In the genomic region with DNA sequence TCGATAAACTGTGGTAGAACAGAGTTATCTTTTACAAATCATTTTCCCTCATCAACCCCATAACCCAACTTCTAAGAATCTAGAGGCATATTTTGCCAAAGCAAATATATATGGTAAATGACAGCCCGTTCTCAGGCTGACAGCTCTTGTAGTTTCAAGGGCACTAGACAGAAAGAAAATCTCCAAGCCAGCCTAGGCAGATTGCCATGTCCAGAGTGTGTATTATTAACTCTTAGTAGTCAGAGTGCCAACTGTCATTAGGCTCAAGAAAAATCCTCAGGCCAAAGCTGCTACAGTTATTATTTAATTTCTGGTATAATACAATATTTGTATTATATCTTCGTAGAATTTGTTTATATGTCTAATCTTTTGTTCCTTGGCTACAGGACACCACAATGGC, we compare ENCODE assay signal across 24 mouse cellular contexts. TPM values are rescaled to one million over a fixed set of nuclear protein-coding genes. Genes with fewer than 3 reads are reported as not detected.
A peak's percentile ranks its signal among the peaks of the same experiment; 100 is the strongest.
DNase-seq lines count a peak whose midpoint lies in the region; TF ChIP-seq lines count a peak whose summit lies in the region.
"Had no signal": no experiment of that assay in that cellular context is flagged by ENCODE, and none has a peak within 500 bp of the region (broad histone marks: within the 10 kb centered on the region; RNA-seq: fewer than 3 reads in every experiment).

No protein-coding gene starts in this region.

- no peak for TF ChIP-seq EP300 in heart, adult 2 months (IDR thresholded peaks at IDR 0.05; ENCODE audit: insufficient read depth, low read depth, low read length)

- H3K4me1 ChIP-seq in heart, adult 2 months (ENCODE audit: control insufficient read depth, insufficient read depth, low read length) = no peaks in the 10 kb centered on the region
- H3K4me1 ChIP-seq: embryonic facial prominence, embryonic 15.5 days; liver, embryonic 12.5 days had no signal

- H3K79me2 ChIP-seq in heart, adult 2 months (replicated peaks; ENCODE audit: control insufficient read depth, insufficient read depth, low read length) = no peaks in the 10 kb centered on the region

- peak; percentile 27 to 62 for DNase-seq in adrenal gland, adult (ENCODE audit: inconsistent age in 2 of 2, low spot score in 1 of 2)
- DNase-seq in adrenal gland, adult 18-20 months (ENCODE audit: low spot score in 2 of 2) = no peak
- DNase-seq in heart, postnatal 10 days = peak; percentile 12 to 36
- no peak for DNase-seq in heart, adult 2 months
- peak; percentile 50 to 68 for DNase-seq in kidney, postnatal 36 days
- no peak for DNase-seq in kidney, postnatal 14 days
- peak; percentile 36 for DNase-seq in NIH3T3 (ENCODE audit: low read depth)
- no peak for DNase-seq in thymus, postnatal 14 days
- DNase-seq: cerebellum, adult 11-12 months; gastrocnemius, postnatal 10 days; heart, adult 18-20 months; right cerebral cortex, postnatal 4 days; thymus, postnatal 36 days had no signal

- H3K4me3 ChIP-seq in heart, adult 2 months = no peak overlapping the region
- H3K4me3 ChIP-seq: embryonic facial prominence, embryonic 15.5 days; forebrain, embryonic 10.5 days; hindbrain, embryonic 12.5 days; left cerebral cortex, adult 2 months; liver, embryonic 12.5 days; neural tube, embryonic 13.5 days had no signal

- H3K9ac ChIP-seq in heart, adult 2 months (ENCODE audit: low read depth, low read length) = no peak overlapping the region
- H3K9ac ChIP-seq: embryonic facial prominence, embryonic 15.5 days; hindbrain, embryonic 12.5 days; liver, embryonic 12.5 days; neural tube, embryonic 13.5 days had no signal

- 61% methylated on average over 3 of the region's 3 CpGs for WGBS in heart, adult 2 months

- no peak overlapping the region for H3K27ac ChIP-seq in heart, adult 2 months
- H3K27ac ChIP-seq: embryonic facial prominence, embryonic 15.5 days; forebrain, embryonic 10.5 days; hindbrain, embryonic 12.5 days; left cerebral cortex, adult 2 months; liver, embryonic 12.5 days; neural tube, embryonic 13.5 days had no signal

- TF ChIP-seq POLR2A in heart, adult 2 months (IDR thresholded peaks at IDR 0.05; ENCODE audit: insufficient read depth, low read depth, low read length) = no peak

- intact Hi-C loops in heart, postnatal 10 days (cut with DNase I) = no loop called here
- intact Hi-C loops in heart, adult 2 months (cut with DNase I) = no loop called here

- no peaks in the 10 kb centered on the region for H3K27me3 ChIP-seq in heart, adult 2 months (ENCODE audit: control insufficient read depth, insufficient read depth, low read length)
- H3K27me3 ChIP-seq: embryonic facial prominence, embryonic 15.5 days; hindbrain, embryonic 12.5 days; liver, embryonic 12.5 days; neural tube, embryonic 13.5 days had no signal

- no peaks in the 10 kb centered on the region for H3K36me3 ChIP-seq in heart, adult 2 months (ENCODE audit: control insufficient read depth, insufficient read depth, low read length)

- no peak for TF ChIP-seq CTCF in heart, adult 2 months (IDR thresholded peaks at IDR 0.05)

RNA-seq across cellular contexts. Expression of gene Epha8, which starts 45.2 kb away (rescaled TPM):
- total RNA-seq in adrenal gland, adult 18-20 months (2021) = under 1 TPM; 0.10 to 0.22 TPM
- not detected for total RNA-seq in heart, postnatal 10 days (2021)
- not detected for total RNA-seq in heart, adult 2 months (2021)
- 0.08 TPM in 1 of 2 replicates, not detected in the other for polyA plus RNA-seq in heart, adult 2 months (2012; rRNA removed)
- total RNA-seq: megakaryocyte, adult 5-6 weeks had no signal
- polyA plus RNA-seq: CD4-positive, CD25-positive, alpha-beta regulatory T cell, adult 4 months; G1E; heart, embryonic 16.5 days; lung, embryonic 16.5 days had no signal

RNA-seq across cellular contexts. Expression of gene Zbtb40, which starts 46.8 kb away (rescaled TPM):
- total RNA-seq in adrenal gland, adult 18-20 months (2021) = 10 to 100 TPM; 14.6 to 15.2 TPM
- 1 to 10 TPM; 6.2 to 9.0 TPM for total RNA-seq in heart, postnatal 10 days (2021)
- total RNA-seq in heart, adult 2 months (2021) = 1 to 10 TPM; 7.3 to 8.0 TPM
- 5.6 and 9.3 TPM in 2 replicates for polyA plus RNA-seq in heart, adult 2 months (2012; rRNA removed)

Comparison
In these comparisons a context has a peak if more than half of its experiments do, and no peak if none do; other contexts are left out.
1. DNase-seq: peak in adrenal gland, adult (2 of 2), heart, postnatal 10 days (2 of 2), kidney, postnatal 36 days (2 of 2) and NIH3T3 (single experiment); none in adrenal gland, adult 18-20 months (0 of 2), heart, adult 2 months (0 of 2), kidney, postnatal 14 days (single experiment) and thymus, postnatal 14 days (single experiment).